Mouse (Mus musculus): ENCODE results near the gene Magi1.

Magi1 gene

DNA sequence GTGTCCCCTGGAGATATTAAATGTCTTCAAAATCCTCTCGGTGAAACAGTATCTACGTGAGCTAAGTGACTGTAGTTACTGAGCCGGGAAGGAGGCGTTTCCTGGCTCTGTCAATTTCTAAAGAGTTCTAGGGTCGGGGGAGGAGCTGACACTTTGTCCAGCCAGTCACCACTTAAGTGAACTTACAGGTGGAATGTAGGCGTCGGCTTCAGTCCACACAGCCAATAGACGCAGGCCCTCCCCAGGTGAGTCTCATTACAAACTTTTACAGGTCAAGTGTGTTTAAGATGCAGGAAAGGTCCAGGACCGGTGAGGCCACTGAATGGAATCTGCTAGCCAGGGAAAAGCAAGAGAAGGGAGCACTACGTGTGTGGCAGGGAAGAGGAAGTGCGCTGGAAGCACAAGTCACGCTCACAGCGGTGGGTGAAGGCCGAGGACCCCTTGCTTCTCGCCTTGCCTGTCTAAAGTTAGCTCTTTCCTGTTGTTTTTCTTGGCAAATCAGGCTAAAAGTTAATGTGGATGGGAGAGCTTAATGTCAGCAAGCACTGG lies 556.0 kb downstream of the Magi1 start:
- no peak for DNase-seq (ENCODE audit: low read depth)

DNA sequence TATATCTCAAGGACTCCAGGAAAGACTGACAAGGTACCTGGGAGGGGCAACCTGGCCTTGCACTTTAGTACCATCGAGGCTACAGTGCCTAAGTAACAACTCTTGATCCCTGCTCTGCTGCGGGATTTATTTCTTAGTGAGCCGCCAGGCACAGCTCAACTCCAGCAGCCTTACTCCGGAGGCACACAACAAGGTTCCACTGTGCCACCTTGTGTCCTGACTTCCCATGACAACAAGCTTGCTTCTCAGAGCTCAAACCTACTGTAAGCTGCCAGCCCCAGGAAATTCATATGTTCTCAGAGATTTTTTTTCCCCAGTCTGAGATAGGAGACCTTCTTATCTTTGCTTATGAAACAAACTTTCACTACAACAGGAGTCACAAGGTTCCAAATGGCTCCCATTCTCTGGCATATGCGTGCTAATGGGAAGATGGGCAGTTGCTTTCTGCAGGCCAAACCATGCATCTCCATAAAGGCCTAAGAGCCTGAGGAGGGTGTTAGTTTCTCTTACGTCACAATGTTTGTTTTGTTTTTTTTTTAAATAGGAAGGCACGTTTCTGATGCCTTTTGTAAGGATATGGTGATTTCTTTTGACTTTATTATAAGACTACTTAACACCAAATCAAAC lies 556.8 kb downstream of the Magi1 start:
- no peak for DNase-seq (ENCODE audit: low read depth)

DNA sequence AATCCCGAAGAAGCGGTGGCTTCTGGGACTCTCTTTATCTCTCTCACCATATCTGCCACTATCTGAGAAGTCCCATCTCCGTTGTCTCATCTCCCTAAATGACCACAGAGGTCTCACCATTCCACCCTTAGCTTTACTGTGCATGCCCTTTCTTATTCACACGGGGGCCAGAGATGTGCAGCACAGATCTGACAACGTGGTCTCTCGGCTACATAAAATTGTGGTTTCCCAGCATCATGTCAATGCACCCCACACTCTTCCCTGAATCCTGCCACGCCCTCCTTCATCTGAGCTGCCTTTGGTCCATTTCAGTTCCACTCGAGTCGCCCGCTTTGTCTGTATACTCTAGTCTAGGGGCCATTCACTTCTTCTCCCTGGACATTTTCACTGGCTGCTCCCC lies 557.6 kb downstream of the Magi1 start:
- no peak for DNase-seq (ENCODE audit: low read depth)

DNA sequence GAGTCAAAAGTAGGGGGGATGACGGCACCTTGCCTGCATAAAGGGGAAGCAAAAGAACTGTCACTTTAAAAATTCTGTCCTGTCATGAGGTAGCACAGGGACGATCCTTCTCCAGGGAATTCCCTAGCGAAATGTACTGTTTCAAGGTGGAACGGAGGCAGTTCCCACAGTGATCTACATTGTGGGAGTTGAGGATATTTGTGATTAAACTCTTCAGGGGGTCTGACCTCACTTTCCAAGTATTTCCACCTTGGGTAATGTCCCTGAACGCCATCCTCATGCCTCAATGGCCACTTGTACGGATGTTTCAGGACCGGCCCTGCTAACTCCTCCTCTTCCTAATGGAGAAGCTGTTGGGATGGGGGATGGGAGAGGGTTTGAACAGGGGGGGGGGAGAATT lies 559.0 kb downstream of the Magi1 start:
- no peak for DNase-seq (ENCODE audit: low read depth)

DNA sequence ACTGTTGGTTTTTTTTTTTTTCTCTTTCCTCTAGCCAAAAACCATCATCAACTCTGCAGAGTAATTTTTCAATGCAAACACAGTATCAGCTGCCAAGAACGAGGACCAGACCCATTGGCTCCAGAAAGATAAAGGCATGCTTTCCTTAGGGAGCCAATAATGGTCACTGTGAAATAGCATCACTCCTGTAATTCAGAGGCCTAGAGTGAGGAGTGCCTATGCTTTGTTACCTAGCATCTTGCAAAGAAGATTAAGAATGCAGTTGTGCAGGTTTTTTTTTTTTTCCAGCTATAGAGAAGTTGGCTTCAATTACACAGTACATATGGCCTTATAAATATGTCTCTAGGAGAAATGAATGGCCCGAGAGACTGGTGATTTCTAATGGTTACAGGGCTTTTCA lies 560.5 kb downstream of the Magi1 start:
- DNase-seq (ENCODE audit: low read depth) = no peak

DNA sequence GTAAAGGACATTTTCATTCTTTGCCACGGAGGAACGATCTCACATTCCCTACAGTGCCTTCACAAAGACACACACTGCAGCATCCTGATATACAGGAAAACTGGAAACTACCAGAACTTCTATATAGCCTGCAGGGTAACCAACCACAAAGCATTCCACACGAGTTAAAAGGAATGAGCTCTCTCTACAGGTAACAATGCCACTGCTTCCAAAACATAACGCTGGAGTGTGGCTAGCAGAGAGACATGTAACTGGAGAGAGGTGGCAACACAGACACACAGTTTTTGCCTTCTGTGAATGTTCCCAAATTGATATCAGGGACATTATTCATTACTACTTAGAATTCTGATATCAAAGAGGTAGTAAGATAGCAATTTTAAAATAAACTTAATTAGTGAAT lies 564.2 kb downstream of the Magi1 start:
- DNase-seq (ENCODE audit: low read depth) = no peak

DNA sequence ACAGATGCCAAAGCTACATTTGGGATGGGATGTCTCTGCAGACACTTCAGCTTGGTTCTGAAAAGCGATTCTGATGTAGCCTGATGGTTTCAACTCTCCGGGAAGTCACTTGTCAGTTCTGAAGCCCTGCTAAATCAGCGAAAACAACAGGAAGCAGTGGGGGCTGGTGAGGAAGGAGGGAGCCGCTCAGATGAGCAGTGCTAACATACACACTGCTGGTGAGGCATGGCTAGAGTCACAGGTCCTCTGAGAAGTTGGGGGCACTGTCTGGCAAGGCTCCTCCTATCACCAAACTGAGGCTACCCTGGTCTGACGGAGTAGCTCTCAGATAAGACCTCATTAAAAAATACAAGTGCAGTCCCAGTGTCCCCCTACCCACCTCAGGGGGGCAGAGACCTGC lies 565.3 kb downstream of the Magi1 start:
- peak; percentile 26 for DNase-seq (ENCODE audit: low read depth)

DNA sequence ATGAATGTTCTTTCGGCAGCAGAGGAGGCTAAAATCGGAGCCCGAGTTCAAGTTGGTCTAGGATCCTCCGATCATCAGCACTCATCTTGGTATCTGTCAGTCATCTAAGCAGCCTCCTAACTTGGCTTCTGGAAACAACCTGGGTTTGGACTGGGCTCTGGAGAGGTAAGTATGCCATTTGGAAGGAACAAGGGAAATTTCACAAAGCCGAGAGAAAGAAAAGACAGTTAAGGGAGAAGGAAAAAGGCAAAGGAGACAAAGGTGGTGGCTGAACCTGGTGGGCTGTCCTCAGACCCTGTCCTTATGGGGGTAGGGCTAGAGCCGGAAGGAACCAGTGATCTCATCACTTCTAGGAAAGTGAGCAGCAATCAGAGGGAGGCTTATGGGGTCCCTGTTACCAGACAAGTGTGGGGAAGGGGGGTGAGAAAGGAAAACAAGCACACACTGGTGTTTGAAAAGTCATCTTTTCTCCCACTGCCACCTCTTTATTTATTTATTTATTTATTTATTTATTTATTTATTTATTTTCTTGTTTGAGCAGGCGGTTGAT lies 565.8 kb downstream of the Magi1 start:
- DNase-seq (ENCODE audit: low read depth) = no peak

DNA sequence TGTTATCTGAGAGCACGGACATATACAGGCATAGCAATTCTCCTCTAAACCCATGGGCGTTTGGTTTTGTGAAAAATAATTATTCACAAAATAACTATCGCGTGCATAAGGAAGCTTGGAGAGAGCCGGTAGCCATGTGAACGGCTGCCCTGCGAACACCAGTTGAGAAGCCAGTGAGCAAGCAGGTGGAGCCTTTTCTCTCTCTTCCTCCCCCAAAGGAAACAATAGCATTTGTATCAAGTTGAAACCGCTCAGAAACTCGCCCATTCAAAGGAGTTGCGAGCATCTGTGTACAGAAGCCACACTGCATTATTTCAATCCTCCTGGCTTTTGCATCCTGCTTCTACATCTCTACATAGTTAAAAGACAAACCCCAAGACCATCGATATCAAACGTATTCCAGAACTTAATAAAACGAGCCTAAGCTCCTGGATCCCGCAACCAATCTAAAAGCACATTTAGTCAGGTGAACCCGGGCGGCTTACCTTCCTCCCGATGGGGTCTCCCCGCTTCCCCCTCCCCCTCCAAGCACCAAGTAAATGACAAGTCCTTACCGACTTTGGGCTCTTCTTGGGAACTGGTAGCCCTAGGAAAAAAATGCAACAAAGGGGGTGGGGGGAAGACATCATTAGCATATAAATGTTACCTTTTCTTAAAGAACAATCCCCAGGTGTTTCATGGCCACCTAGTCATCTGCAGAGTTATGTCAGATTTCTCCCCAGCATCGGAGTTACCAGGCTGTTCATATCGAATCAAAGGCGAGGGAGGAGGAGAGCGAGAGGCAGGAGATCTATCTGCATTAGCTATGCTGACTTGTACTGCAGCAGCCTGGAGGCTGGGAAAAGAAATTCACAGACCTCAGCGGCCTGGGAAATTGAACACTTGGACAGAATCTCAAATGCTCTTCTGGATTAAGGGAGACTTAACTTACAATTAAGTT lies 566.8 kb downstream of the Magi1 start:
- DNase-seq (ENCODE audit: low read depth) = no peak

DNA sequence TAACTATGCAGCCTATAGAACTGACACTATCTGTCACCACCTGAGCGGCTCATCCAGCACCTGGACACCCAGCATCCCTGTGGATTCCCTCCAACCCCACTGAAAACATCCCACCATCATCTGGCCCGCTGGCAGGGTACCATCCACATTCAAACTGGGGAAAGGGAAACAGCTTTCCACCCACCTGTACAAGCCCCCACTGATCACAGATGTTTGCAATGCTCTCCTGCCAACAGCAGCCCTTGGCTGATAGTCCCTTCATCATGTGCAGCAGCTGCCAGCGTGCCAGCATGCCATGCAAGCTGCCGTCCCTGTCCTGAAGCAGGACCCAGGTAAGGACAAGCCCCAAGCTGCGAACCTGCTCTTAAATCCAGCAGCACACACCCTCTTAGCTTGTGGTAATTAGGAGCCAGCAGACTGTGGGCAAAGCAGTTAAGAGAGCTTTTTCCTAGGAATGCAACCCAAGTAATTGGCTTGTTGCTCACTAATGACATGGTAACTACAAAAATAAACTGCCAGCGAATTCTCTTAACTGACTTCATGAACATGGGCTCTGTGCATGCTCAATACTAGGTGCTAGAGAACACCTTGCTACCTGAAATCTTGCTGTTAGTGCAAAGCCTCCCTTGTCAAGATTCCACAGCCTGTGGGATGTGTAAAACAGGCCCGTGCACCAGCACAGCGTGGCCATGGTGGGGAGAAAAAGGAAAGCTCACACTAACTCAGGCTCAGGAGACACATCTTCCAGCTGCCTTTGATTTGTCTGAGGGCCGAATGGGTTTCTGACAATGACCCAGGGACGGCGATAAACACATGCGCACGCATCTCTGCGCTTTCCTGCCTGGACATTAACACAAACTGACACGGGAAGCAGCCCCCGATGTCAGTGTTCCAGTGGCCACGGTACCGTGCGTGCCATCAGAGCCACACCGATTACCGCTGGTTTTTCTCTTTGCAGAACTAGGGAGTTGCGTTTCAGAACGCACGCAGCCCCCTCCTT lies 568.2 kb downstream of the Magi1 start:
- DNase-seq (ENCODE audit: low read depth) = no peak

DNA sequence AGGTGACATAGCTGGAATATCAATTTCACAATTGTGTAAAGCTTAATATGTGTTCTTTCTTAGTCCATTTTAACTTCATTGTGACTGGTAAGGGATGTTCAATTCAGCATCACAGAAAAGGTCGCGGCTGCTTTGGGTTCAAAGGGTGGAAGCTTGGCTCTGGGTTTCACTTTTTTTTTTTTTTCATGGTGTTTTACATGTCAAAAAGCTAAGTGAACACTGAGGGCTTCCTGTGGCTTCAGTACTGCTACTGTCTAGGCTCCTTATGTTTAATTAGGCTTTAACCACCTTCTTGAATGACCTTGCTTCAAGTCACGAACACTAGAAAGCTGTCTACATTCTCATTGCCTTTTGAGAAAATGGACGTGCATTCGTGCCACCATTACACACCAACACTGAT lies 579.4 kb downstream of the Magi1 start:
- DNase-seq (ENCODE audit: low read depth) = no peak

DNA sequence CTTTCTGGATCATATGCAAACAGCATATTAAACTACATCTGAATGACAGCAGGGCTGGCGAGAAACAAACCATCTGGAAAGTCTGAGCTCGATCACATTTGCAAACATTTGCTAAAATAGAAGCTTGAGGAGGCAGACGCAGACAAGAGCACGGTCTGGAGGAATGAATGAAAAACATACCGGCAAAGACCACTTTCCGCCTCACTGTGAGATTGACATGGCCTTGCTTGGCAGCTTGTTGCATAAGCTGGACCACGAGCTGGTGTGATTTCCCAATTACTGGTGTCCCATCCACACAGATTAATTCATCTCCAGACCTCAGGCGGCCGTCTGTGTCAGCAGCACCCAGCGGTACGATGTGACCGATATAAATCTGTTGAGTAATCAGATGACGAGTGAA lies 584.3 kb downstream of the Magi1 start:
- DNase-seq (ENCODE audit: low read depth) = no peak

DNA sequence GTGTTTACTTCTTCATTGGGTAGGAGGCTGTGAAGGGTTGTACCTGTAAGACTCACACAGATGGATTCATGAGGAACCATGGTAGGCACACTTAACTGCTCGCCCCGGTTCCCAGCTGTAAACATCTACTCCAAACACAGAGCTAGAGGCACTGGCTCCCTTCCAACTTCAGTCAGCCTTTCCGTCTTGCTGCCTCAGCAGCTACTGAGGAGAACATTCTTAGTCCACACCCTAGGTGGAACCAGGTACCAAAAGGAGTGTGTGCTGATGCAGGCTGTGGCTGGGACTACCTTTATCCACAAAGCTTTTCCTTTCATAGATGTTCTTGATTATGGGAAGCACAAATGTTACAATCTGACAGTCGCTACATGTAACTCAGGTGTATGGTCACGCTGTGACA lies 585.8 kb downstream of the Magi1 start:
- DNase-seq (ENCODE audit: low read depth) = no peak

DNA sequence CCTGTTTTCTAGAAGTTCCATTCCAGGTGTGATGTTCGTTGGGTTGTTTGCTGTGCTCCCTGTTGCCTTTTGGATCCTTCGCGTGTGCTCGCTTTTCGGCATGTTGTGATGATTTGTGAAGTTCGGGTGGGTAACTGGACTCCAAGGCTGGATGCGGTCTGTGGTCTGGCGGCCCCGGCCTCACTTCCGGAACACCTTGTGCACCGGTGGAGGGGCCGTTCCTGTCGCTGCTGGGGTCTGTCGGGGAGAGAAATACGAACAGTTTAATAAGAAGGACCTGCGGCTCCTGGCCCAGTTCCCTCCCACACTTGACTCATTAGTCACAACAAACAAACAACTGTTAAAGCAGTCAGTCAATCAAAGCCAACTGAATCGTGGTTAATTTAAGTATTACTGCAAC lies 605.0 kb downstream of the Magi1 start:
- no peak for DNase-seq (ENCODE audit: low read depth)

DNA sequence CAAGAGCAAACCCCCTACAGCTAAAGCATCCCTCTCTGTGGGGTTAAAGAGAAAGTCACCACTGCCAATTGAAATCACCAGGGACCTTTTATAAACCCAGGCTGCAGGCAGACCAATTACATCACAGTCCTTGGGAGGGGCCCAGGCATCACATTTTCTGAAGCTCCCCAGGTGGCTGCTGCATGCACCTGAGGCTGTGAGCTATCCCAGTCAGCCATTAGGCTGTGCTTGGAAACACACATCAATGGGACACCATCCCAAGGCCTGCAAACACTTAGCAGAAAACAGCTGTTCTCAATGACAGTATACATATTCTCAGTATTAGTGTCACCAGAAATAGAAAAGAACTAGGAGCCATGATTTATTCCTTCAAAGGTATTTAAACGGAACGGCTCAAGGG lies 617.0 kb downstream of the Magi1 start:
- no peak for DNase-seq (ENCODE audit: low read depth)

DNA sequence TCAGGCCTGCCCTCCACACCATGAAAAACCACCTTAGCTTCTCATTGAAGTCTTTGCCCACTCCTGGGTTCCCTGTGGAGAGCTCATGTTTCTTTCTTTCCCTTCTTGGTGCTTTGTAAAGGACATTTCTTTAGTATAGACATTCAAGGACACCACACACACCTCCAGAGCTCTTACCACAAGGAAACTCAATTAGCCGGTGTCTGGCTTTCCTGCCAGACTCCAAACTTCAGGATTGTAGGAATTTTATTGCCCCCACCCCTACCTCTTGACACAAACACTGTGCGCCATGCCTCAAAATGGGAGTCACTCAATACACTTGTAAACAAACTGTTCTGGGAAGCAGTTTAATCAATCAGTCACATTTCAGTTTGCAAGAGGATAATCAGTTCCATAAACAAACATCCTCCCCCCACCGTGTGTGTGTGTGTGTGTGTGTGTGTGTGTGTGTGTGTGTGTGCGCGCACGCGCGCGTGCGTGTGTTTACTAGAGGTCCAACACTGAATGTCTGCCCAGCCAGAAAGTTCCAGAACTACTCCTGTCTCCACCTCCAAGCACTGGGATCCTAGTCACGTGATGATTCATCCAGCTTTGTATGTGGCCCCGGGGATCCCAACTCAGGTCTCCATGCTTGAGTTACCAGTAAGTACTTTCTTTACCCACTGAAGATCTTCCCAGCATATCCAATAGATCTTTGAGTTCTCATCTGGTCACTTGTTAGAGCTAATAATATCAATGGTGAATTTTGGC lies 618.5 kb downstream of the Magi1 start:
- no peak for DNase-seq (ENCODE audit: low read depth)

DNA sequence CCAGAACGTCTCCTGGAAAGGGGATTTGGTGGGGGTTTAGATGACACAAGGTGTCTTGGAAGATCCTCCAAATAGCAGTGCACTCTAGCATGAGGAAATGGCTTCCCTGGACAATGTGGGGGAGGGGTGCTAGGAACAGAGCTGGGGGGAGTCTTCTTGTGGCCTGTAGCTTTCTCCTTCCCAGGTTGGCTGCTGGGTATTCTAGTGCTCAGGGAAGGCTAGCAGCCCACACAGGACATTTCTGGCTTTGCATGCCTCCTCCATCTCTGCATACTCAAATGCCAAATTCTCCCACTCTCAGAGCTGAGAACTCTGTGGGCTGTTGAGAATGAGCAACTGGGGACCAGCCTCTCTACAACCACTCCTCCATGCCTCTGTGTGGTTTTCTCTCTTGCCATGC lies 622.6 kb downstream of the Magi1 start:
- no peak for DNase-seq (ENCODE audit: low read depth)

DNA sequence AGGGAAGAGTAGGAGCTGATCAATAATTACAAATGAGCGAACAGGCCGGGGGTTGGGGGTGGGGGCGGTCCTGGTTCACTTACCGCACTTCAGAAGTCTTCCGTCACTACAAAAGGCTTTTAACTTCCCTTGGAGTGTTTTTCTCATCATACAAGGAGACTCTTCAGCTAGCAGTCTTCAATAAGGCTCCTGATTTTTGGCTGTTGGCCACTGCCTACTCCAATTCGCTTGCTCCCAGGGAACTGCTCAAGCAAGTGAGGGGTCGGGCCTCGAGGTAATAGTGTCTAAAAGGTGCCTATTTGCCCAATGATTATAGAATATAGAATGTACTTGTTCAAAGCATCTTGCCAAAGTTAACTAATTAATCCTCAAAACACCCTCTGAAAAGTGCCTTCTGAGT lies 624.2 kb downstream of the Magi1 start:
- DNase-seq (ENCODE audit: low read depth) = no peak

DNA sequence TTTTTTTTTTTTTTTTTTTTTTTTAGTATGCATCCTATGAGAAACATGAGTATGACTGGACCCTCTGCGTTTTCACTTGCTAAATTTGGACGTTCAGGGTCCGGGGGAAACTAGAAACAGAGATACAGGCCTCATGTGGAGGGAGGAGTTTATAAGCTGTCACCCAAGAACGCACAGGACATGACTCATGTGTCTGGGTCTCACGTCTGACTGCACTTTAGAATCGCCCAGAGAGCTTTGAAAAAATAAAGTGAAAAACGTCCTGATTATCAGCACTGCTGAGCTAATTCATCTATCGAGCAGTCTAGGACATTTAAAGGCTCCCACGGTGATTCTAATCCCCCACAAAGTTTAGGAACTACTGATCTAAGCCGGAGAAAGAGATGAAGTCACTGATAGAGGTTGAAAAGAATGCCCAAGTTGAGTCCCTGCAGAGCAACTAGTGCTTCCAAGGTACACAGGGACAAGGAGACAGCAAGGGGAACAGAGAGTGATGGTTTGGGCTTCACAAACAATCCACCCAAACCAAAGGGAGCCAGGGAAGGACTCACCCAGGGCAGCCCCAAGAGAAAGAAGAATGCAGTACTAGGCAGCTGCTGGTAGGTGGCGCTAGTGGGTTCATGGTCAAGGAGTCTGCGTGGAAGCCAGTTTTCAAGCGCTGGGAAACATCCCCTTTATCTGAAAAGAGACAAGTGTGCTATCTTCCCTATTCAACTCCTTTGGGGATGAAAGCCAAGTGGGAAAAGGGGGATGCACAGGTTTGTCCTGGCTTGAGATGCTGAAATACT lies 626.3 kb downstream of the Magi1 start:
- peak; percentile 42 for DNase-seq (ENCODE audit: low read depth)

DNA sequence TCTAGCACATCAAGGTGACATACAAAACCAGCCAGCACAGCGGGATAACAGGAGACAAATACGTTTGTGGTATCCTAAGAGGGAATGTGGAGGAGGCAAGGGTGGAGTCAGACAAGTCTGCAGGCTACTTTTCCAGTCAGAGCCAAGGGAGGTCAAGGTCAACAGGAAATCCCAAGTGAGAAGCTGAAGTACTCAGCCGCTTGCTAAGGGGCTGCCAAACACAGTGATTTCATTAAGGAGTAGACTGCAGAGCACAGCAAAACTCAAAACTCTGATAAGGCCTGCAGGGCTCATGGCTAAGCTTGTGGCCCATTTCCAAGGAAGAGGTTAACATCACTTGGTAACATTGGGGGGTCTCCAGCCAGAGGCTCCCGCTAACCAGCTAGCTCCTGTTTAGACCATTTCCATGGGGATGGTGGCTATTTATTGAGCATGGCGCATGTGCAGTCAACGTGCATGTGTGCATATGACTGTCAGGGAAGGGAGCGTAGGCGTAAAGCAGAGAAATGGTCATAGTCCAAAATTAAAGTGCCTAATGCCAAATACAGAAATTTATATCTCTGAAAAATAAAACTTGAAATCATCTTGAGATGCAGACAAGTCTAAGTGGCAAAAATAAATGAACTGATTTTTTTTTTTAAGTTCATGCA lies 635.0 kb downstream of the Magi1 start:
- DNase-seq (ENCODE audit: low read depth) = no peak

Measured in c-Kit-positive CD71-negative TER-119-negative erythroid progenitor cells, embryonic 14.5 days (primary cell).